8 mouse cellular contexts compared by ENCODE assay signal in genomic region chr6:120539132-120539759, GRCm38 (mm10). TPM values are rescaled to one million over a fixed set of nuclear protein-coding genes. Genes with fewer than 3 reads are reported as not detected.
DNase-seq lines count a peak whose midpoint lies in the region; ATAC-seq and TF ChIP-seq lines count a peak whose summit lies in the region.

No protein-coding gene starts in this region.

- H3K27ac ChIP-seq in bone marrow macrophage, adult 2 months (ENCODE audit: insufficient read depth, low read depth, low read length), result no peak overlapping the region
- H3K27ac ChIP-seq in embryonic facial prominence, embryonic 15.5 days (replicated peaks), result no peak overlapping the region
- peak overlapping the region; percentile 93 for H3K27ac ChIP-seq in heart, embryonic 10.5 days
- peak overlapping the region; percentile 8; the same call in 1 of the 2 replicates for H3K27ac ChIP-seq in kidney, embryonic 14.5 days (ENCODE audit: low read depth, low read length)
- peak overlapping the region; percentile 96 for H3K27ac ChIP-seq in liver, adult 2 months (replicated peaks; ENCODE audit: insufficient read depth, low read depth, low read length)

- H3K36me3 ChIP-seq in embryonic facial prominence, embryonic 15.5 days, result no peaks in the 10 kb centered on the region
- H3K36me3 ChIP-seq in heart, embryonic 10.5 days, result no peaks in the 10 kb centered on the region
- no peaks in the 10 kb centered on the region for H3K36me3 ChIP-seq in kidney, embryonic 14.5 days (ENCODE audit: control insufficient read depth, insufficient read depth, low read length)
- no peaks in the 10 kb centered on the region for H3K36me3 ChIP-seq in liver, adult 2 months (ENCODE audit: control insufficient read depth, insufficient read depth, low read length)
- no peaks in the 10 kb centered on the region for H3K36me3 ChIP-seq in splenic B cell, adult 2 months (ENCODE audit: control insufficient read depth, insufficient read depth, low read length, poor library complexity, severe bottlenecking)

- TF ChIP-seq CTCF in bone marrow macrophage, adult 2 months (IDR thresholded peaks at IDR 0.05; ENCODE audit: low read depth, low read length), result peak; percentile 90
- peak; percentile 98 for TF ChIP-seq CTCF in liver, adult 2 months (IDR thresholded peaks at IDR 0.05; ENCODE audit: low read depth, low read length)

- DNase-seq in B cell, adult 2 months, result peak; percentile 83 to 84
- DNase-seq in heart, embryonic 10.5 days (ENCODE audit: low spot score), result peak; percentile 94
- peak; percentile 98 for DNase-seq in liver, adult 2 months (ENCODE audit: extremely low read depth, low read depth, low spot score)
- peak; percentile 86 for DNase-seq in naive thymus-derived CD4-positive, alpha-beta T cell, adult 2 months (ENCODE audit: low read depth)
- DNase-seq in splenic B cell, adult 2 months (ENCODE audit: low read depth, low spot score), result peak; percentile 89

- peak overlapping the region; percentile 65 for H3K4me2 ChIP-seq in embryonic facial prominence, embryonic 15.5 days (replicated peaks)
- peak overlapping the region; percentile 58 for H3K4me2 ChIP-seq in kidney, embryonic 14.5 days (replicated peaks; ENCODE audit: low read depth, low read length)

- H3K9me3 ChIP-seq in embryonic facial prominence, embryonic 15.5 days (replicated peaks), result no peaks in the 10 kb centered on the region
- H3K9me3 ChIP-seq in heart, embryonic 10.5 days, result no peaks in the 10 kb centered on the region
- H3K9me3 ChIP-seq in kidney, embryonic 14.5 days (ENCODE audit: control insufficient read depth, low read length), result no peaks in the 10 kb centered on the region

- TF ChIP-seq POLR2A in bone marrow macrophage, adult 2 months (IDR thresholded peaks at IDR 0.05; ENCODE audit: borderline replicate concordance, low read depth, low read length), result no peak
- 0 out of 2 replicates have a peak, but pooled peaks have one; percentile 22 for TF ChIP-seq POLR2A in liver, adult 2 months (IDR thresholded peaks at IDR 0.05; ENCODE audit: extremely low read depth, insufficient read depth, low read length)

- no peak overlapping the region for H3K4me3 ChIP-seq in bone marrow macrophage, adult 2 months (ENCODE audit: insufficient read depth, low read length)
- peak overlapping the region; percentile 35 for H3K4me3 ChIP-seq in embryonic facial prominence, embryonic 15.5 days (replicated peaks)
- peak overlapping the region; percentile 57 for H3K4me3 ChIP-seq in heart, embryonic 10.5 days
- peak overlapping the region; percentile 28 for H3K4me3 ChIP-seq in kidney, embryonic 14.5 days (ENCODE audit: low read length)
- peak overlapping the region; percentile 62 for H3K4me3 ChIP-seq in liver, adult 2 months (ENCODE audit: insufficient read depth, low read depth, low read length)

- no peaks in the 10 kb centered on the region for H3K79me2 ChIP-seq in liver, adult 2 months (ENCODE audit: control insufficient read depth, insufficient read depth, low read length)

- no peaks in the 10 kb centered on the region for H3K27me3 ChIP-seq in embryonic facial prominence, embryonic 15.5 days
- H3K27me3 ChIP-seq in heart, embryonic 10.5 days (ENCODE audit: insufficient read depth, poor library complexity, severe bottlenecking), result no peaks in the 10 kb centered on the region
- no peaks in the 10 kb centered on the region for H3K27me3 ChIP-seq in kidney, embryonic 14.5 days (ENCODE audit: control insufficient read depth, insufficient read depth, low read length)
- no peaks in the 10 kb centered on the region for H3K27me3 ChIP-seq in liver, adult 2 months (ENCODE audit: control insufficient read depth, insufficient read depth, low read length)
- H3K27me3 ChIP-seq in splenic B cell, adult 2 months (ENCODE audit: control insufficient read depth, insufficient read depth, low read length, poor library complexity, severe bottlenecking), result no peaks in the 10 kb centered on the region

- peak; percentile 76 for ATAC-seq in embryonic facial prominence, embryonic 15.5 days (ENCODE audit: insufficient number of reproducible peaks, low FRiP score, low TSS enrichment, low read depth)
- ATAC-seq in kidney, embryonic 14.5 days (ENCODE audit: low FRiP score, low TSS enrichment), result peak; percentile 94

- H3K4me1 ChIP-seq in bone marrow macrophage, adult 2 months (ENCODE audit: control insufficient read depth, insufficient read depth, low read length), result peaks cover 7% of the 10 kb centered on the region
- H3K4me1 ChIP-seq in embryonic facial prominence, embryonic 15.5 days, result peaks cover 5% of the 10 kb centered on the region
- H3K4me1 ChIP-seq in heart, embryonic 10.5 days, result peaks cover 11% of the 10 kb centered on the region
- no peaks in the 10 kb centered on the region for H3K4me1 ChIP-seq in kidney, embryonic 14.5 days (ENCODE audit: control insufficient read depth, insufficient read depth, low read length)
- peaks cover 8% of the 10 kb centered on the region for H3K4me1 ChIP-seq in liver, adult 2 months (ENCODE audit: control insufficient read depth, insufficient read depth, low read length)

- 5% methylated on average over 16 of the region's 16 CpGs for WGBS in embryonic facial prominence, embryonic 15.5 days
- WGBS in heart, embryonic 10.5 days, result 4% methylated on average over 16 of the region's 16 CpGs
- 2% methylated on average over 16 of the region's 16 CpGs for WGBS in kidney, embryonic 14.5 days
- 1% methylated on average over 16 of the region's 16 CpGs for WGBS in liver, adult 2 months

- no peak overlapping the region for H3K9ac ChIP-seq in embryonic facial prominence, embryonic 15.5 days
- peak overlapping the region; percentile 46; the same call in 1 of the 2 replicates for H3K9ac ChIP-seq in kidney, embryonic 14.5 days (ENCODE audit: low read depth, low read length)
- H3K9ac ChIP-seq in liver, adult 2 months (ENCODE audit: low read depth, low read length), result peak overlapping the region; percentile 60

RNA-seq across cellular contexts. Expression of gene Hdhd5, which starts 8.1 kb away (rescaled TPM):
- polyA plus RNA-seq in bone marrow macrophage, adult 2 months (2012; ENCODE audit: insufficient read depth, insufficient read length, missing spikeins), result 8.5 and 10.5 TPM in 2 replicates
- polyA plus RNA-seq in embryonic facial prominence, embryonic 15.5 days (2015; fragmentation: Nextera tagmentation; extraction: Ambion mirVana), result 17.6 and 18.0 TPM in 2 replicates
- polyA plus RNA-seq in heart, embryonic 10.5 days (2016; fragmentation: Nextera tagmentation; extraction: Ambion mirVana), result 20.5 and 20.6 TPM in 2 replicates
- 13.7 and 15.2 TPM in 2 replicates for polyA plus RNA-seq in kidney, embryonic 14.5 days (2014; fragmentation: Nextera tagmentation; extraction: Ambion mirVana)
- total RNA-seq in liver, adult 2 months (2014; rRNA removed), result 21.1 and 22.3 TPM in 2 replicates
- 32.6 and 36.7 TPM in 2 replicates for polyA plus RNA-seq in liver, adult 2 months (2012; rRNA removed)

RNA-seq across cellular contexts. Expression of gene Tmem121b, which starts 45.6 kb away (rescaled TPM):
- not detected in 2 replicates for polyA plus RNA-seq in bone marrow macrophage, adult 2 months (2012; ENCODE audit: insufficient read depth, insufficient read length, missing spikeins)
- 0.24 and 0.28 TPM in 2 replicates for polyA plus RNA-seq in embryonic facial prominence, embryonic 15.5 days (2015; fragmentation: Nextera tagmentation; extraction: Ambion mirVana)
- 0.03 and 0.07 TPM in 2 replicates for polyA plus RNA-seq in heart, embryonic 10.5 days (2016; fragmentation: Nextera tagmentation; extraction: Ambion mirVana)
- 0.04 and 0.21 TPM in 2 replicates for polyA plus RNA-seq in kidney, embryonic 14.5 days (2014; fragmentation: Nextera tagmentation; extraction: Ambion mirVana)
- total RNA-seq in liver, adult 2 months (2014; rRNA removed), result under 0.01 TPM in 1 of 2 replicates, not detected in the other
- polyA plus RNA-seq in liver, adult 2 months (2012; rRNA removed), result not detected in 2 replicates

Comparison
In these comparisons a context has a peak if more than half of its experiments do, and no peak if none do; other contexts are left out.
1. H3K27ac ChIP-seq: peak in heart, embryonic 10.5 days (single experiment), kidney, embryonic 14.5 days (single experiment) and liver, adult 2 months (single experiment); none in bone marrow macrophage, adult 2 months (single experiment) and embryonic facial prominence, embryonic 15.5 days (single experiment).
2. Peak in every context shown above with its lines, with median percentiles within 50 percentile points of each other: DNase-seq.